Mouse (Mus musculus) layer of hippocampus, postnatal 14 days (tissue): Measurements from ENCODE around the gene Teddm3. TPM values are rescaled to one million over a fixed set of nuclear protein-coding genes. Genes with fewer than 3 reads are reported as not detected.
"Not testable (repeated sequence)": the region's sequence is repeated elsewhere in the genome, so short reads cannot be mapped to it uniquely, and the experiment has no call there.

Source experiments
- DNase-seq, 2 experiments: peaks; one replicate each; pipeline ENCODE4 v3.0.0; 2021 to 2022; ENCODE audit warnings: low spot score in 2 of 2, mixed read lengths in 1 of 2
- long read RNA-seq, 2 experiments: library from polyadenylated mRNA; stranded (forward); transcript quantifications; one replicate each; pipeline ENCODE4 v2.0.0; 2021
- total RNA-seq, 2 experiments: library from RNA; stranded (reverse); gene quantifications; 2 replicates each; pipeline ENCODE4 v1.2.3; 2021

Gene Teddm3
- total RNA-seq: 1 to 10 TPM; 1.0 to 1.1 TPM
- long read RNA-seq, experiment 1: 0 reads
- long read RNA-seq, experiment 2: 0 reads

DNA sequence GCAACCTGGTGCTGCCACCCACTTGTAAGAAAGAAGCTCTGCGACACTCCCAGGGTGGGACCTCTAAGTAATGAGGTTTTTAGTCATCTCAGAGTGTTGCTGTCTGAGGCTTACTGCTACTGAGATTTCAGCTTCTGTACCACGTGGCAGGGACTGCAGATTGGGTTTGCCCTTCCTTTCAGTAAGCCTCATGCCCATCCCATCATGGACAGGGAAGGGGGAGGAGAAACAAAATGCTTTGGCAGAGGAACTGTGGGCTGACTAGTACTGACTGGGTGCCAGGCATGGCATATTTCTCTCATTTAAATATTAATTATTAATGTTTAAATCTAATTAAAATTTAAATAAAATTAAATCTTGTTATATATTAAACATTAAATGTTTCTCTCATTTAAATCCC lies at the start of gene Teddm3:
Gene Teddm3, minus strand, starts transcription at position 101 of the 400 bp plus-strand sequence.
- not testable (repeated sequence) for DNase-seq

DNA sequence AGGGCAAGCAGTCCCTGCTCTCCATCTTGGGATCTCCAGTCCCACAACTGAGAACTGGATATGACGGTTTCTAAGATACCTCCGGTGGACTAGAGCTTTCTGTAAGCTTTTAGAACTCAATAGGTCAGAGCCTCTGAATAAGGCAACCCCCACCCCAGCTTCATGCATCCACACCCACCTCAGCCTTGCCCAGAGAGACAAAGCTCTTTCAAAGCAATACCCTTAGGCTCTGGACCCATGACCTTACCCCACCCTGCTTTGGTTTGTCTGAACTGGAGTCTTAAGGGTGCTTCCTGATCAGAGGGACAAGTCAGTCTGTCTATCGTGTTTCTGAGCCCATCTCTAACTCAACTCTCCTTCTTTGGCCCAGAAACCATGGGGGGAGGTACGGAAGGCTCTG lies 48.9 kb upstream of the Teddm3 start:
- no peak for DNase-seq

DNA sequence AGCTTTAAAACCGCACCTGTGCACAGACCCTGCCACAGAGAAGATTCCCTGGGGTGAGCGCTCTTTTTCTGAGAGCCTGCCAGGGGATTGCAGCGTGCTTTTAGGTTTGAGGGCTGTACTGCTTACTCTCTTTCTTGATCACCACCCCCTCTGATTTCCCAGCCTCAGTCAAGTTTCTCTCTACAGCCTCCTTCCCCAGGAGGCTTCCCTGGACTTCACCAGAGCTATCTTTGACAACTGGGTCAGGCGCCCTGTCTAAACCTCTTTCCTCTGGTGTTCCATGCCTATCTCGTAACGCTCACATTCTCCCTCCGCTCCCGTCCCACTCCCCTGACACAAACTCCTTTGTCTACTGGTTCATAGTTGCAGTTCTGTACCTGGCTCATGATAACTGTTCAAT lies 45.6 kb upstream of the Teddm3 start:
- DNase-seq: no peak

DNA sequence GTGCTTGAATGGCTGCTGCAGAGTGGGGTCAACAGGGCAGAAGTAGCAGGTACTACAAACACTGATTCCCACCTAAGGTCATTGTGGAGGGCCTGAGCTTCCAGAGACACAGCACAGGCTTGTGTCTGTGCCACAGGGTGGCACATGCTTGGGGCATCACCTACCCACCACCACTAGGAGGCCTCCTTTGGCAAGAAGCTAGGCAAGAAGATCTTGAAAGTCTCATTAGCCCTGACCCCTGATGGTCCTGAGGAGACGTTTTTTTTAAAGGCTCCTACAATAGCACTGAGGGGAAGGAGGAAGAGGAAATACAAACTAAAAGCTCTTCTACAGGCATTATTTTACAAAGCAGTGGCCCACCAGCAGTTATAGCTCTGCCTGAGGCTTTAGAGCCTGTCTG lies 44.7 kb upstream of the Teddm3 start:
- DNase-seq: no peak

DNA sequence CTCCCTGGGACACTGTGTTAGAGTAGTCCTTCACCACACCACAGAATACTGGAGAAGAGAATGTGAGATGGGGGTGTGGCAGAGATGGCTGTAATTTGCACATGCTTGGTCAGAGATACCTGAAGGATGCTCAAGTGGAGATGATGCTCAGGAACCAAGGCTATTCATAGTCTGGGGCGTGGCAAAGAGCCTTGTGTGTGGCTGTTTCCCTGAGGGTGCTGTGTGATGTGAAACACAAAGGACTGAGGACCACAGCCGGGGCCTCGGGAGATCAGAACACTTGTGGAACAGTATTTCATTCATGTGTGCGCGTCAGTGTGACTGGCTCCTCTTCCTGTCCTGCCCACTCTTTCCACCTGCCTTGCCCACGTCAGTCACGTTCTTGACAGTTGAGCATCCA lies 44.2 kb upstream of the Teddm3 start:
- no peak for DNase-seq

DNA sequence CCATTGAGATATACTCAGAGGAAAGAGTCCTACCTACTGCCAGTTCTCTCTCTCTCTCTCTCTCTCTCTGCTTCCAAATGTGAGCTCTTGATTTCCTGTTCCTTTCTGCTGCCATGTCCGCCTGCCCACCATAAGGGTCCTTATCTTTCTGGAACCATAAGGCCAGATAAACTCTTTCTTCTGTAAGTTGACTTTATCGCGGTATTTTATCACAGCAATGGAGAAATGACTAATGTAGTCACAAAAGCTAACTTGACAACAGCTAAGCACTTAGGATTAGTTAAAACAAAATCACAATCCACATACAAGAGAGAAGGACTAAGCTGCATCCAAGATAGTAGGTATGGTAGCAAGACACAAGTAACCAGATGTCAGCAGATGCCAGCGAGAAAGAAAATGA lies 43.7 kb upstream of the Teddm3 start:
- DNase-seq: no peak

DNA sequence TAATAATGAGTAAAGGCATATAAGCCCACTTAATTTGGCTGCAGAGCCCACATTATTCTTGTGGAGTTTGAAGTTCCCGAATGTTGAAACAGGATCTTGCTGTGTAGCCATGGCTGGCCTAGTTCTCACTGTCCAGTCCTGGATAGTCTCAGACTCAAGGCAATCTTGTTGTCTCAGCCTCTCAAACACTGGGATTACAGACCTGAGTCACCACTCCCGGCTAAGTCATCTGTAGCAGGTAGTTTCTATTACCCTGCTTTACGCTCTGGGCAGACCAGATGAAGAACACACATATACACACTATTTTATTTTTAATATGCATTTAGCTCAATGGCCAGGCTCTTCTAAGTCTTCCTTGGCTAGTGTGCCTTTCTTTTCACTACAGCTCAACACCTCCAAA lies 42.8 kb upstream of the Teddm3 start:
- DNase-seq: no peak

DNA sequence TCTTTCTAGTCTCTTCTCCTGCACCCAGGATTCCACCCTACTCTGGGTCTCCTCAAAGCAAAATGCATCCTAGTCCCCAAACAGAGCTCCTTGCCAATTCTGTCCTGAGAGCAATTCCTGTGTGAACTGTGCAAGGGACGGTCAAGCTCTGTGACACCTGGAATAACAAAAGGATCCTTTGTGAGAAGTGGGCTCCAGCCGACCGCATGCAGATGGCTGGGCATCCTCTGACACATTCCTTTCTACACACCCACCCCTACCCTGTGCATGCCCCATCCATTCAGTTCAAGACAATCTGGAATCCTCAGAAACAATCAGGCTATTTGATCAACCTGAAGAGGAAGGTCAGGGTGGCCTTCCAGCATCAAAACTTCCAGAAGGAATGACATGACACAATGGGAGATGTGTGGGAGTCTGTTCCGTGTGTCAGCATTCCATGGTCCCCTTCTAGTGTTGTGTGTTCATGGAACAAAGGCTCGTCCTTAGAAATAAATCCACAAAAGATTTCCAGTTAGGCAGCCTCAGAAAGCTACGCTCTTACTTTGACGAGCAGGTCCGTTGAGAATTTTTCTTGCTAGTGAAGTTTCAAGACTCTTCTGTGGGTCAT lies 41.6 kb upstream of the Teddm3 start:
- no peak for DNase-seq

DNA sequence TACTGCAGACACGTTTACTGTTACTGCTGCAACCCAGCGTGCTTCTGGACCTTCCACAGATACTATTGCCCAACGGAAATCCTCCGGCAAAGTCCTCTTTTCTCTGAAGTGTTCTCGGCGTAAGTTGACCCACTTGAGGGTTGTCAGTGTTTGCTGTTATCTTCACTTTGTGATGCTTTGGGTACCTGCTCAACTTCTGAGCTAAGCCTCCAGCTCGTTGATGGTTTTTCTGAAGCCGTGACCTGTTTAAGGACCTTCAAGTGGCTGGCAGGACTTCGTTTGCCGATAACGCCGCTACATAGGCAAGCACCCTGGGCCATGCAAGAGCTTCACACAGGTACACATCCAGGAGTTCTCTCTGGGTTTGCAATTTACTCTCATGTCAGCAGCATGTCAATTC lies 40.4 kb upstream of the Teddm3 start:
- DNase-seq: no peak

DNA sequence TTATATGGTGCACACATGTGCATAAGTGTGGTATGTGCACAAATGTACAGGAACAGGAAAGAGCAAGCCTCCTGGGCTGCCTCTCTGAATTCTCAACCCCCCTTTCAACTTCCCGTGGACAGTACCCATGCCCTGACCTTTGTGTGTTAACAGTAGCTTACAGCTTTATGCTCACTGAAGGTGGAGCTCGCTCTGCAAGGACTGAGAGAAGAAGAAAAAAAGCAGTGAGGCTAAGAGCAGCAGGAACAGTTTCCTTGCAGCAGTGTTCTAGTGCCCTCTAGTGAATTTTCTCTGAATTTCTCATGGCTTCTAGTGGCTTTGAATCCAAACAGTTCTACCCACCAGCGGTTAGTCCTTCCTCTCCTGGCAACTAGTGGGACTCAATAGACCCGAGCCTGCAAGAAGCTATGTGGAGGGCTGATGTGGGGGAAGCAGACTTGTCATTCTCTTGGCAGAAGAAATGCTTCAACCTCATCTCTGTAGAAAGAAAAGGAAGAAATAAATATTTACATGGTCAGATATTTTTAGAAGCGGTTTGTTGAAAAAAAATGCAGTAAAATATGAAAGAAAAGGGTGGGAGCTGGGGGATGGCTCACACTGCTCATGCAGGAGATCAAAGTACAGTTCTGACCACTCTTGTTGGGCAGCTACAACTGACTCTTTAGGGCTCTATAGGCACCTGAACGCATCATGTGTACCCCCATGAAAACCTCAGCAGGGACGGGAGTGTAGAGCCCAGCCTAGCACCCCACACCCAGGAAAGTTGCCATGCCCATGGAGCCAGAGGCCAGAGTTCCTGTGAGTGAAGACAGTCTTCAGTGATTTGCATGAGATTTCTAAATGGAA lies 38.9 kb upstream of the Teddm3 start:
- DNase-seq: peak in 1 of 2 experiments; percentile 86

DNA sequence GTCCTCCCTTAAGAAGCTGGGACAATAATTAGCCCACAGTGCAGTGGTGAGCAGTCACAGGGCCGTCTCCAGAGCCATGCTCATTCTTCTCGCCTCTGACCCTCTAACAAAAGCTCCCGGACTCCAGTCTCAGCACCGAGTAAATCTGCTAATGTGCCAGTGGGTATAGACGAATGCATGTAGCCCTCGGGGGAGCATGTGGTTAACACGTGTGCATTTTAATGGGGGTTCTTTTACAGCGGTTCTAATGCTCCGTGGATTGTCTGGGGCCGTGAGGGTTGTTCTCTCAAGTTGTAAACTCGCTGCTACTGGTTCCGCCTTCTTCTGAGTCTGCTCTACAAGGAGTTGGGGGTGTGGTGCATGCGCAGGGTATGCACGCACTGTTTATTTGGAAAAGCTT lies 37.8 kb upstream of the Teddm3 start:
- DNase-seq: no peak

DNA sequence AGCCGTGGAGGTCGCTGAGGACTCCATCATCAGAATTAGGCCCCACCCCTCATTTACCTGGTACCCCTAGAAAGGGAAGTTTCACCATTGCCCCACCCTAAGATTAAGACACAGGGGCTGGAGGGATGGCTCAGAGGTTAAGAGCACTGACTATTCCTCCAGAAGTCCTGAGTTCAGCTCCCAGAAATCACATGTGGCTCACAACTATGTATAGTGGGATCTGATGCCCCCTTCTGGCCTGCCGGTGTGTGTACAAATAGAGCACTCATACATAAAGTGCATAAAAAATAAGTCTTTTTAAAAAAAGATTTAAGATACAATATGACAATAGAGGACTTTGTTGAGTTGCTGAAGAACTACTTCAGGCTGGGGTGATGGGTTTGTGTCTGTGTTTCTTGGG lies 34.5 kb upstream of the Teddm3 start:
- DNase-seq: no peak

DNA sequence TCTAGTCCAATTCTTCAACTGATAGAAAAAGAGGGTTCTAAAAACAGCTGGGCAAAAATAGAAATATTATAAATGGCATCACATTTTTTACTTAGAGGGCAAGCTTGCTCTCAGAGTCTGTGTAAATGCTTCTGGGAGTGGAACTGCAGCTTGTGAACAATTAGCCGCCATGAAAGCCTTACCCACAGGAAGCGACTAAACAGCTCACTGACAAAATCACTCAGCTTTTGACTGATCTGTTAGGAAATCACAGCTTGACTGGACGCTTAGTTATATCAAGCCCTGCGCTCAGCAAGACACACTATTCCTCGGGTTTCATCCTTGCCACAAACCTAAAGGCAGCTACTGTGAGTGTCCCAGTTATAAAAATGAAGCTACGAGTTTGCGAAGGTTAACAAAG lies 33.8 kb upstream of the Teddm3 start:
- no peak for DNase-seq

DNA sequence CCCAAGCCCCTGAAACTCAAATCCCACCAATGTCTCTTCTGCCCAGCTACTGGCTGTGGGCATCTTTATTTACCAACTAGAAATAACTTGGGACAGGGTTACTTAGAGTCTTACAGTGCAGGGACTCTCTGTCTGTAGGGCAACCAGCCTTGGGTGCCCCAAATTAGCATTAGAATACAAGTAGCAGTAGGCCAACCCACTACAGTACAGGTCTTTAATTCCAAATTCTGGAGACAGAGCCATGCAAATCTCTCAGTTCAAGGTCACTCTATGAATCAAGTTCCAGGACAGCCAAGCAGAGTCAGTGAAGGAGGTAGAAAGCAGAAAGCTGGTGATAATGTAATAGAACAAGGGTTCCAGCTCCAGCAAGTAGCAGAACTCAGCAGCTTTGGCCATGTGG lies 30.9 kb upstream of the Teddm3 start:
- no peak for DNase-seq

DNA sequence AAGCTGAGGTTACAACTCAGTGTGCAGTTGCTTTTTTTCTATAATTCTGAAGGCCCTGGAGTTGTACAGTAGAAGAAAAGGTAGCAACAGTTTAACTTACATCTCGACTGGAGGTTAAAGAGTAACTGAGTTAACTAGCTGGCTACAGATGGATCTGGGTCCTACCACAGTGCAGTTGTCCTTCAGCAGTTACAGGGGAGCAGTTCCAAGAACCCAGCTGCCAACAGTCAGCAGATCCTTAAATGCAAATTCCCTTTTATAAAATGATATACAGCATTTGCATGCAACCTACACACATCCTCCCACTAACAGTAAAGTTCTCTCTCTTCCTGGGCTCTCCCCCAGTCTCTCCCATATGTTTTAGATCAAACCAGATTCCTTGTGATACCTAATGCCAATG lies 28.3 kb upstream of the Teddm3 start:
- DNase-seq: no peak

DNA sequence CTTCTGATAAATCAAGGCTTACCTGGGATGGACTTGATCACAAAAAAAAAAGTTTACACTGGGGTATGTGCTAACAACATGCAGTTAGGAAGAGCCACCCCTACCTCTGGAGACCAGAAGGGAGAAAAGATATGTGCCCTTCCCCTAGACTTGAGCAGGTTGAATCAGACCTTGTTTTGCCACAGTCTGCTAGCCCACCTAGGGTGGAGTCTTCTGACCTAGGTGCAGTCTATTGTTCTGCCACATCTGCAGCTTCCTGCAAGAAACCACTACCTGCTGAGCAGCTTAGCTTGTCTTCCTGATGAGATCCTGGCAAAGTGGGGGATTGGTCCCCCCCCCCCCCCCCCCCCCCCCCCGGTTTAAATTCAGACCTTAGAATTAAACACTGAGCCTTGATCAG lies 21.4 kb upstream of the Teddm3 start:
- no peak for DNase-seq

DNA sequence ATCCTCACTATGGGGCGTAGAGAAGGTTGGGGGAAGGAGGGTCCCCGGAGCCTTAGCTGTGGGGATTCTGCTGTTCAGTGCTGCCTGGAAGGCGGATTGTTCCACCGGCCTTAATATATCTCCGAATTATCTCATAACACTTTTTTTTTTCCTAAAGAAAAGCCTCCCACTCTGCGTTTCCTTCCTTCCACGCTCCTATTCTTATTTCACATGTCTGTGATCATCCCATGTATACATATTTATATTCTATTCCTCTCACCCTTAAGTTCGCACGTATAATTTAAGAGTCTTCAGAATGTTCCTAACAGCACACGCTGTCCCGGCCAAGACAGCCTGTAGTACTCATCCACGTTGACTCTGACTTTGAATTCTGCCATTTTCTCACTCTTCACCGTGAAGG lies 14.9 kb upstream of the Teddm3 start:
- no peak for DNase-seq

DNA sequence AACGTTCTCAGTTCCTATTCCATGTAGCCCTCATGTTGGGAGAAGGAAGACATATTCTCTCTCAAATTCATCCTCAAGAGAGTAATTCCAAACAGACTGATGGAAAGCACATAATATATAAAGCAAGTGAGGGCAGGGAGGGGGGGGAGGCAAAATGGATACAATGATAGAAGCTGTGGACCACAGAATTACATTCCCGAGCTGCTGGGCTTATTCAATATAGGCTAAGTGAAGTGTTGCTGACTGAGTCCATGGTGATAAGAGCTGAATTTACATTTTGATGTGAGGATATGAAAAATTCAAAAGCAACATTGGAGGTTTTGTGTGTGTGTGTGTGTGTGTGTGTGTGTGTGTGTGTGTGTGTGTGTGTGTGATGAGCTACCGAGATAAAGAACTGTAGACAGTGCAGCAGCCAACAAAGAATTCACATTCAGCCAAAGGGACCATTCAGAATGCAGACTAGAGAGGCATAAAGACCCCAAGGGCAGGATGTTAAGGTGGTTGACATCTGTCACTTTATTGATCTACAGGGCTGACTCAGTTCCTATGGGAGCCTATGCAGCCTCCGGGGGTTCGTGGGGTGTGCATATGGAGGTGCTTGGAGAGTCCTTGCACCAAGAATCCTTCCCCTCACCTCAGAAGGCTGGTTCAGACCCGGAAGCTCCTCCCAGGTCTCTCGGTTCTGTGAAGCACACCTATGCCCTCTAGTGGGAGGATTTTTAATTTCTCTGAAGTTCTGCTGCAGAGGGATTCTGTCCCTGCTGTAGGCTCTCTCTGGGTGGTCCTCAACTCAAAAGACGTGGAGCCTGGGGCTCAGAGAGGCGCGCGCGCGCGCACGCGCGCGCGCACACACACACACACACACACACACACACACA lies 11.8 kb upstream of the Teddm3 start:
- peak in 1 of 2 experiments; percentile 10 for DNase-seq

DNA sequence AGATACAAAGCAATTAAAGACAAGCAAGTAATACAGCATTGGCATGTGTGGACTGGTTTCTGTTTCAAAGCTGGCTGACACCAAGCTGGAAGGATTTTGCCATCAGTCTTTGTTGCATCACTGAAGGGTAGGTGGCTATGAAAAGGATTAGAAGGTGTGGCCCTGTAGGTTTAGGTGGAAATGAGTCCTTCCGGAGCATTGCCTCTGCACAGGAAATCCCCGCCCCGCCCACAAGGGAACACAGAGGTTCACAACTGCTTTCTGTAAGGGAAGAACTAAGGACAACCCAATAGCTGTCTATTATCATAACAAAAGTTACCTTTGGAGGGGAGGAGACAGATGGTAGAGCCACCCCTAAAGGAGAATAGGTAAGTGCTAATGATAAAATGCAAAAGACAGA lies 9.6 kb upstream of the Teddm3 start:
- DNase-seq: not testable (repeated sequence)

DNA sequence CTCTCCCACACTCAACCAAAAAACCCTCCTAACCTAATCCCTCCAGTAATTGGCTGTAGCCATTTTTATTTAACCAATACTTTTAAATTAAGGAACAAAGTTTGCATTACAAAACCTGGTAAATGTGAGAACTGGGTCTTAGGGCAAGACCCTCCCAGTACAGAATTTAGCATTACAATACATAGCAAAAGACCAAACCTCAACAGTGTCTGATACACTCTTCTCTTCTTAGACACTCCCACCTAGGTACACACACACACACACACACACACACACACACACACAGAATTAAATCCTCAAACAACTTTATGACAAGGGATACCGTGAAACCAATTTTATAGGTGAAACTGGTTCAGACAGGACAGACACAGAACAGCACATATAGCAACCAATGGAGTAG lies 5.4 kb upstream of the Teddm3 start:
- DNase-seq: not testable (repeated sequence)

DNA sequence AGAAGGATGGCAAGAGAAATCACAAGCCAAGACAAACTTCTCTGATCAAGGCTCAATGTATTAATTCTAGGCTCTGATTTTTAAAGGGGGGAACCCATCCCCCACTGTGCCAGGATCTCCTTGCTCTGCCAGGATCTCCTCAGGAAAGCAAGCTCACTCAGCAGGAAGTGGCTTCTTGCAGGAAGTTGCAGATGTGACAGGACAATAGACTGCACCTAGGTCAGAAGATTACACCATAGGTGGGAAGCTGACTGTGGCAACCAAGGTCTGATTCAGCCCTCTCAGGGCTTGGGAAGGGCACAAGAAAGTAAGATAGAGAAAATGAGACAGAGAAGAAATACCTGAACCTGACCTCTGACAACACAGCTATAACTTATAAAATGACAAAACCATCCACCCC lies 2.5 kb upstream of the Teddm3 start:
- DNase-seq: not testable (repeated sequence)
